Mouse (Mus musculus) olfactory bulb, adult 2 months (tissue): ENCODE data around the gene Ccnl1. TPM values are rescaled to one million over a fixed set of nuclear protein-coding genes. Genes with fewer than 3 reads are reported as not detected.

Experiments
- H3K27ac ChIP-seq: fragments of 200-500 bp; 2 replicates; pipeline ENCODE4 v1.5.1; 2012; ENCODE audit warnings: low read depth, low read length; ENCODE audit not compliant: insufficient read depth
- H3K4me1 ChIP-seq: fragments of 200-500 bp; 2 replicates; pipeline ENCODE4 v1.6.1; 2012; ENCODE audit warnings: low read length; ENCODE audit not compliant: control insufficient read depth, insufficient read depth
- H3K4me3 ChIP-seq: fragments of 200-500 bp; 2 replicates; pipeline ENCODE4 v1.5.1; 2012; ENCODE audit warnings: mild to moderate bottlenecking, low read depth, low read length, moderate library complexity; ENCODE audit not compliant: insufficient read depth
- CTCF ChIP-seq: fragments of 200-500 bp; IDR thresholded peaks from 2 replicates; pipeline ENCODE4 v1.5.1; 2012; ENCODE audit warnings: low read depth, mild to moderate bottlenecking, low read length, moderate library complexity; ENCODE audit not compliant: insufficient read depth
- POLR2A ChIP-seq: fragments of 200-500 bp; IDR thresholded peaks from 2 replicates; pipeline ENCODE4 v1.6.1; 2012; ENCODE audit warnings: mild to moderate bottlenecking, low read depth, low read length, moderate library complexity; ENCODE audit not compliant: insufficient read depth
- WGBS: fragments of 180-500 bp; shearing (Covaris S2); methylation state at CpG from one replicate; pipeline ENCODE4 v1.1.7; 2018; 5-methylcytosine and 5-hydroxymethylcytosine counted together
- polyA plus RNA-seq: library from polyadenylated mRNA; stranded (reverse); fragments of >200 nt; gene quantifications from 2 replicates; pipeline ENCODE4 v1.2.4, GENCODE M21; 2012; ENCODE audit warnings: low replicate concordance; ENCODE audit not compliant: missing spikeins, insufficient read depth, insufficient read length

Ccnl1 gene
- 295 TPM in 1 of 2 replicates, not detected in the other for polyA plus RNA-seq

- Histone ChIP-seq H3K4me1 (peaks cover 2% of the 10 kb centered on the region), H3K27ac (peak within 1 kb of the TSS; percentile 98), H3K4me3 (peak within 1 kb of the TSS; percentile 96)
- TF ChIP-seq POLR2A (peak; percentile 82), CTCF (no peak)
- under 1% methylated on average over 69 of the region's 70 CpGs for WGBS
Observed at GRCm38 (mm10) chr3:65958102-65958839, at the start of gene Ccnl1. Gene Ccnl1 (minus strand): TSS chr3:65958249.

GRCm38 (mm10) chr3:66004989-66005388 is 46.9 kb upstream of the Ccnl1 start:
- no peaks in the 10 kb centered on the region for H3K4me1 ChIP-seq
- WGBS, result 84% methylated on average over 4 of the region's 4 CpGs
- TF ChIP-seq CTCF (no peak), POLR2A (no peak)
- no peak overlapping the region for H3K4me3 ChIP-seq
- H3K27ac ChIP-seq, result no peak overlapping the region

GRCm38 (mm10) chr3:66004220-66004951 is 46.3 kb upstream of the Ccnl1 start:
- Histone ChIP-seq H3K4me1 (no peaks in the 10 kb centered on the region), H3K27ac (no peak overlapping the region), H3K4me3 (no peak overlapping the region)
- WGBS, result 47% methylated on average over 7 of the region's 7 CpGs
- no peak for TF ChIP-seq POLR2A
- TF ChIP-seq CTCF, result no peak

- TF ChIP-seq CTCF (no peak), POLR2A (no peak)
- H3K4me1 ChIP-seq, result no peaks in the 10 kb centered on the region
- H3K27ac ChIP-seq, result no peak overlapping the region
- H3K4me3 ChIP-seq, result no peak overlapping the region
- WGBS, result 88% methylated on average over 2 of the region's 2 CpGs
Observed at GRCm38 (mm10) chr3:66000400-66000799, 42.4 kb upstream of the Ccnl1 start.

- Histone ChIP-seq H3K4me1 (no peaks in the 10 kb centered on the region), H3K4me3 (no peak overlapping the region), H3K27ac (no peak overlapping the region)
- no peak for TF ChIP-seq POLR2A
- no peak for TF ChIP-seq CTCF
- WGBS, result 85% methylated on average over 7 of the region's 7 CpGs
Observed at GRCm38 (mm10) chr3:65997360-65998008, 39.4 kb upstream of the Ccnl1 start.

GRCm38 (mm10) chr3:65992395-65993340 is 34.6 kb upstream of the Ccnl1 start:
- no peak overlapping the region for H3K27ac ChIP-seq

GRCm38 (mm10) chr3:65990957-65991646 is 33.1 kb upstream of the Ccnl1 start:
- no peaks in the 10 kb centered on the region for H3K4me1 ChIP-seq
- TF ChIP-seq CTCF (no peak), POLR2A (no peak)
- H3K4me3 ChIP-seq, result no peak overlapping the region
- H3K27ac ChIP-seq, result no peak overlapping the region
- WGBS, result 10% methylated on average over 3 of the region's 3 CpGs

More at GRCm38 (mm10) chr3:65992395-65993340, 34.6 kb upstream of the Ccnl1 start:
- Histone ChIP-seq H3K4me3 (no peak overlapping the region), H3K4me1 (no peaks in the 10 kb centered on the region)
- no peak for TF ChIP-seq POLR2A
- no peak for TF ChIP-seq CTCF
- WGBS, result 69% methylated on average over 11 of the region's 11 CpGs

- H3K4me3 ChIP-seq, result no peak overlapping the region
- TF ChIP-seq POLR2A, result no peak
- no peak for TF ChIP-seq CTCF
- WGBS, result 64% methylated on average over 4 of the region's 4 CpGs
Observed at GRCm38 (mm10) chr3:65990524-65990923, 32.5 kb upstream of the Ccnl1 start.

More at GRCm38 (mm10) chr3:65990524-65990923, 32.5 kb upstream of the Ccnl1 start:
- Histone ChIP-seq H3K4me1 (no peaks in the 10 kb centered on the region), H3K27ac (no peak overlapping the region)
